Mouse (Mus musculus) C2C12 (cell line): ENCODE measurements around the gene Adap1.

Source experiments
- CEBPB ChIP-seq: IDR thresholded peaks from one replicate; pipeline ENCODE4 v1.6.1; 2011; ENCODE audit warnings: low read depth, mild to moderate bottlenecking, control low read depth, moderate library complexity
- CTCF ChIP-seq: IDR thresholded peaks from one replicate; pipeline ENCODE4 v1.5.1; 2011; ENCODE audit not compliant: control insufficient read depth, insufficient read depth, insufficient read length
- MYOD1 ChIP-seq: IDR thresholded peaks from one replicate; pipeline ENCODE4 v1.6.1; 2011; ENCODE audit warnings: low read depth; ENCODE audit not compliant: control insufficient read depth, insufficient read length

GRCm38 (mm10) chr5:139371631-139372401 lies 46.4 kb upstream of the Adap1 start:
- TF ChIP-seq CTCF (no peak), MYOD1 (no peak), CEBPB (no peak)
